Mouse (Mus musculus) central nervous system, embryonic 14 days (tissue): Measurements from ENCODE around the gene Sdf2. TPM values are rescaled to one million over a fixed set of nuclear protein-coding genes. Genes with fewer than 3 reads are reported as not detected.

Experiments
- polyA plus RNA-seq: library from polyadenylated mRNA; depleted of rRNA; stranded (reverse); fragments of >200 nt; gene quantifications from 2 replicates; pipeline ENCODE4 v1.2.3, GENCODE M21; 2012; rRNA removed

Gene Sdf2
- polyA plus RNA-seq, result 119 and 127 TPM in 2 replicates

GRCm38 (mm10) chr11:78245627-78246317 lies at the start of gene Sdf2, which contains the start of gene Supt6:
Gene Sdf2, plus strand, starts transcription at chr11:78245746.
Gene Supt6, minus strand, starts transcription at chr11:78245987.

GRCm38 (mm10) chr11:78261380-78262352 lies 16.1 kb downstream of the Sdf2 start, which contains the start of gene 2610507B11Rik:
Gene 2610507B11Rik, plus strand, starts transcription at chr11:78261752.

GRCm38 (mm10) chr11:78290654-78291053 lies 45.1 kb downstream of the Sdf2 start, which contains the start of gene BC030499:
Gene BC030499, plus strand, starts transcription at chr11:78290841.

GRCm38 (mm10) chr11:78301357-78302084 lies 56.0 kb downstream of the Sdf2 start, which contains the start of gene Spag5:
Gene Spag5, plus strand, starts transcription at chr11:78301529.

Other genes starting within 250 kb of the Sdf2 start
- gene Dhrs13, start 213.5 kb upstream of the Sdf2 start, polyA plus RNA-seq, result 25.5 and 27.0 TPM in 2 replicates
- 96.9 and 97.0 TPM in 2 replicates for gene Flot2, start 207.8 kb upstream of the Sdf2 start, polyA plus RNA-seq
- gene Eral1, start 165.4 kb upstream of the Sdf2 start, polyA plus RNA-seq, result 29.9 and 30.4 TPM in 2 replicates
- 24.0 and 25.4 TPM in 2 replicates for gene Fam222b, start 151.1 kb upstream of the Sdf2 start, polyA plus RNA-seq
- 193 and 206 TPM in 2 replicates for gene Traf4, start 80.2 kb upstream of the Sdf2 start, polyA plus RNA-seq
- 12.9 and 16.0 TPM in 2 replicates for gene Nek8, start 69.1 kb upstream of the Sdf2 start, polyA plus RNA-seq
- 15.7 and 24.4 TPM in 2 replicates for gene Tlcd1, start 69.0 kb upstream of the Sdf2 start, polyA plus RNA-seq
- gene Rpl23a, start 62.2 kb upstream of the Sdf2 start, polyA plus RNA-seq, result 2,641 and 2,838 TPM in 2 replicates
- gene Rab34, start 57.3 kb upstream of the Sdf2 start, polyA plus RNA-seq, result 72.6 and 93.5 TPM in 2 replicates
- gene Proca1, start 52.4 kb upstream of the Sdf2 start, polyA plus RNA-seq, result 1.4 and 2.0 TPM in 2 replicates
- 26.4 and 31.0 TPM in 2 replicates for gene Supt6, start 241 bp downstream of the Sdf2 start, polyA plus RNA-seq
- gene 2610507B11Rik, start 16.0 kb downstream of the Sdf2 start, polyA plus RNA-seq, result 60.3 and 62.0 TPM in 2 replicates
- gene BC030499, start 45.1 kb downstream of the Sdf2 start, polyA plus RNA-seq, result 0.63 and 0.88 TPM in 2 replicates
- gene Spag5, start 55.8 kb downstream of the Sdf2 start, polyA plus RNA-seq, result 37.0 and 49.5 TPM in 2 replicates
- 106 and 132 TPM in 2 replicates for gene Aldoc, start 77.2 kb downstream of the Sdf2 start, polyA plus RNA-seq
- gene Pigs, start 82.7 kb downstream of the Sdf2 start, polyA plus RNA-seq, result 60.2 and 69.7 TPM in 2 replicates
- gene Unc119, start 97.7 kb downstream of the Sdf2 start, polyA plus RNA-seq, result 144 and 155 TPM in 2 replicates
- gene Foxn1, start 140.8 kb downstream of the Sdf2 start, polyA plus RNA-seq, result 0.03 TPM in 1 of 2 replicates, not detected in the other
- 0.04 TPM in 1 of 2 replicates, not detected in the other for gene Slc13a2, start 176.5 kb downstream of the Sdf2 start, polyA plus RNA-seq
- 10.6 and 11.7 TPM in 2 replicates for gene Slc46a1, start 220.0 kb downstream of the Sdf2 start, polyA plus RNA-seq